Mouse (Mus musculus) C2C12 (cell line): Measurements from ENCODE around the gene Wfdc15b. TPM values are rescaled to one million over a fixed set of nuclear protein-coding genes. Genes with fewer than 3 reads are reported as not detected.
"Not testable (repeated sequence)": the region's sequence is repeated elsewhere in the genome, so short reads cannot be mapped to it uniquely, and the experiment has no call there.

Experiments used
- H3K27me3 ChIP-seq: one replicate; pipeline ENCODE4 v1.6.1; 2011; ENCODE audit not compliant: control insufficient read depth, insufficient read depth, insufficient read length
- H3K36me3 ChIP-seq: one replicate; pipeline ENCODE4 v1.6.1; 2011; ENCODE audit not compliant: control insufficient read depth, insufficient read depth
- H3K4me3 ChIP-seq: one replicate; pipeline ENCODE4 v1.5.1; 2011; ENCODE audit warnings: mild to moderate bottlenecking, control low read depth; ENCODE audit not compliant: poor library complexity, insufficient read depth, severe bottlenecking
- H3K79me2 ChIP-seq: one replicate; pipeline ENCODE4 v1.6.1; 2011; ENCODE audit not compliant: control insufficient read depth, insufficient read depth
- H3K79me3 ChIP-seq: one replicate; pipeline ENCODE4 v1.6.1; 2011; ENCODE audit warnings: low read depth, control low read depth
- H3ac ChIP-seq: one replicate; pipeline ENCODE3; 2011; ENCODE audit warnings: low read depth; ENCODE audit not compliant: control insufficient read depth, insufficient read length
- CEBPB ChIP-seq: IDR thresholded peaks from one replicate; pipeline ENCODE4 v1.6.1; 2011; ENCODE audit warnings: low read depth, mild to moderate bottlenecking, control low read depth, moderate library complexity
- CTCF ChIP-seq: IDR thresholded peaks from one replicate; pipeline ENCODE4 v1.5.1; 2011; ENCODE audit not compliant: control insufficient read depth, insufficient read depth, insufficient read length
- FOSL1 ChIP-seq: IDR thresholded peaks from one replicate; pipeline ENCODE4 v1.8.0; 2011; ENCODE audit warnings: mild to moderate bottlenecking, low read length; ENCODE audit not compliant: poor library complexity, insufficient read depth, severe bottlenecking
- MAX ChIP-seq: IDR thresholded peaks from one replicate; pipeline ENCODE4 v1.6.1; 2011; ENCODE audit warnings: mild to moderate bottlenecking, control low read depth
- MYOD1 ChIP-seq: IDR thresholded peaks from one replicate; pipeline ENCODE4 v1.6.1; 2011; ENCODE audit warnings: low read depth; ENCODE audit not compliant: control insufficient read depth, insufficient read length
- MYOG ChIP-seq: IDR thresholded peaks from one replicate; pipeline ENCODE4 v1.6.1; 2011; ENCODE audit not compliant: control insufficient read depth, insufficient read length; ENCODE audit errors: extremely low read depth
- USF1 ChIP-seq: IDR thresholded peaks from one replicate; pipeline ENCODE4 v1.6.1; 2011; ENCODE audit warnings: low read depth, mild to moderate bottlenecking, control low read depth, moderate library complexity
- long read RNA-seq, 2 experiments: library from polyadenylated mRNA; unstranded; transcript quantifications; one replicate each; pipeline ENCODE4 v2.0.0; 2019 to 2020
- polyA plus RNA-seq: library from polyadenylated mRNA; unstranded; fragments of >200 nt; fragmentation: generic; extraction: Trizol; gene quantifications from one replicate; pipeline ENCODE4 v1.2.1, GENCODE M21; 2012; ENCODE audit warnings: missing spikeins

Wfdc15b gene
- polyA plus RNA-seq, result not detected
- long read RNA-seq, experiment 1, result 0 reads
- long read RNA-seq, experiment 2, result 0 reads

DNA sequence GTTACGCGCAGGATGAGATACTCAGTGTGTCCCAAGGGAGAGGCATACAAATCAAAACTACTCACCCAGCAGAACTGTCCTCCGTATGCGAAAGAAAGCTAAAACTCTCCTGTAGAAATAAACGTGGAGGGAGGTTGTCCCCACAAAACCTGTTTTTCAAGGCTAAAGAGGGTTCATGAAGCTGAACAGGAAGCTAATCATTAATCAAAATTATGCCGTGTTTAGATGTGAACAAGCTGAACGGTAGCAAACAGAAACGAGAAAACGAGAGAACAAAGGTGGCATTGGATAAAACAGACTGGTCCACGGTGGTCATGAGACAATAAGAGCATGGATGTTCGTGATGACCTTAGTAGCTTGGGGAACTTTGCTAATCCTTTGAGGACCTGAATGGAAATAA lies at the start of gene Wfdc15b:
TSS of gene Wfdc15b (minus strand) at position 139 of the 400 bp plus-strand sequence.
- Histone ChIP-seq H3ac (no peak within 1 kb of the TSS), H3K79me2 (no peaks in the 10 kb centered on the region), H3K27me3 (peaks cover 41% of the 10 kb centered on the region), H3K36me3 (no peaks in the 10 kb centered on the region), H3K79me3 (no peaks in the 10 kb centered on the region), H3K4me3 (no peak within 1 kb of the TSS)
- no peak for TF ChIP-seq CTCF
- TF ChIP-seq CEBPB, result no peak
- TF ChIP-seq FOSL1, result no peak
- no peak for TF ChIP-seq USF1
- TF ChIP-seq MAX, result no peak

DNA sequence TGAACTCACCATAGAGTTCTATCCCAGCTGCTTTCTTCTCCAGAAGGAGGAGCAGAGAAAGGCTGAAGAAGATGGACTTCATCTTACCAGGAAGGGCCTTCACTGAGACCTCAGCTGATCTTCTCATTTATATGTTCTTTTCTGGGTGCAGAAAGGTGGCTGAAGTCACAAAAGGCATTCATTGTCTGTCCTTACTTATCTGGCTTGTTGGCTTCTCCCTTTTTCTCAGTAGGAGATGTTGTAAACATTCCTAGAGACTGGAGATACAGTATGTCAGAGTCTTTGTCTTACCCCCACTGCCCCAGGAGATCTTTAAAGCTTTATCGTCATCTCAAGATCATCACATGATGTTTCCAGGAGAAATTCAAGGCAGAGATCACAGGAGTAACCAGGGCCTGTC lies 35.1 kb upstream of the Wfdc15b start, which contains the start of gene Svs3b:
TSS of gene Svs3b (minus strand) at position 101 of the 400 bp plus-strand sequence.
- H3K36me3 ChIP-seq, H3ac ChIP-seq, H3K27me3 ChIP-seq, H3K79me2 ChIP-seq, H3K79me3 ChIP-seq, H3K4me3 ChIP-seq: not testable (repeated sequence)

DNA sequence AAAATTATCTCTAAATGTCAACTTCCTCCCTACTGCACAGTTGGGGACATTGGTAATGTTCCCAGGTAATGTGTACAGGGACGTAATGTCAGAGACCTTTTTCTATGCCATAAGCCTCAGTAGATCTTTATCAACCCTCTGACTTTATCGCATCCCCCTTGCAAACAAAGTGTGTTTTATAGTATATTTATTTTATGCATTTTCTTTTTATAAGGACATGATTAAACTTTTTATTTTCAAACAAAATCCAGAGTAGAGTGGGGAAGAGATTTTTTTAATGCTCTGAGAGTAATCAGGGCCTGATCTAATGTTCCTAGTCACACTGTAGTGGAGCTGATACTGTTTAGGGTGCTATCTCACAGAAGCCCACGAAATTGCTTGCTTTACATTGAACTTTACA lies 16.9 kb upstream of the Wfdc15b start, which contains the start of gene Svs2:
TSS of gene Svs2 (minus strand) at position 101 of the 400 bp plus-strand sequence.
- H3ac ChIP-seq, result no peak within 1 kb of the TSS
- H3K36me3 ChIP-seq, result no peaks in the 10 kb centered on the region
- H3K4me3 ChIP-seq, result no peak within 1 kb of the TSS
- H3K79me2 ChIP-seq, result no peaks in the 10 kb centered on the region
- peaks cover 11% of the 10 kb centered on the region for H3K27me3 ChIP-seq
- no peaks in the 10 kb centered on the region for H3K79me3 ChIP-seq
- no peak for TF ChIP-seq USF1
- TF ChIP-seq MYOG, result no peak
- TF ChIP-seq CEBPB, result no peak
- TF ChIP-seq MYOD1, result no peak

DNA sequence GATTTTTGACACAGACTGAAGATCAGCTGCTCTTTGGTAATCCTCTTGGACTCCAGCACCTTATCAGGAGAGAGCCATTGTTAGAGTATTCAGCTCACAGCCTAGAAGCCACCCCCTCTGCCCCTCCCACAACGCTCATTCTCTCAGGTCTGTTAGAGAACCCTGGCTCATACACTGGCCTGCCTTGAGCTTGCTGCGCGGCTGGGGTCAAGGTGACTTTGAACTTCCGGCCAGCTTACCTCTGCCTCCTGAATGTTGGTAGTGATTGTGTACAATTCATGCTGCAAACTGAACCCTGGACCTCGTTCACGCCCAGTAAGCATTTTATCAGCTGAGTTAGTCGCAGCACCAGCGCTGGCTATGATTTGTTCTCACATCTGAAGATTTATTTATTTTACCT lies 11.2 kb upstream of the Wfdc15b start:
- TF ChIP-seq MYOD1 (no peak), FOSL1 (no peak), MYOG (no peak)
- Histone ChIP-seq H3ac (no peak overlapping the region), H3K27me3 (peaks cover 12% of the 10 kb centered on the region), H3K36me3 (no peaks in the 10 kb centered on the region), H3K79me3 (no peaks in the 10 kb centered on the region), H3K4me3 (no peak overlapping the region), H3K79me2 (no peaks in the 10 kb centered on the region)

DNA sequence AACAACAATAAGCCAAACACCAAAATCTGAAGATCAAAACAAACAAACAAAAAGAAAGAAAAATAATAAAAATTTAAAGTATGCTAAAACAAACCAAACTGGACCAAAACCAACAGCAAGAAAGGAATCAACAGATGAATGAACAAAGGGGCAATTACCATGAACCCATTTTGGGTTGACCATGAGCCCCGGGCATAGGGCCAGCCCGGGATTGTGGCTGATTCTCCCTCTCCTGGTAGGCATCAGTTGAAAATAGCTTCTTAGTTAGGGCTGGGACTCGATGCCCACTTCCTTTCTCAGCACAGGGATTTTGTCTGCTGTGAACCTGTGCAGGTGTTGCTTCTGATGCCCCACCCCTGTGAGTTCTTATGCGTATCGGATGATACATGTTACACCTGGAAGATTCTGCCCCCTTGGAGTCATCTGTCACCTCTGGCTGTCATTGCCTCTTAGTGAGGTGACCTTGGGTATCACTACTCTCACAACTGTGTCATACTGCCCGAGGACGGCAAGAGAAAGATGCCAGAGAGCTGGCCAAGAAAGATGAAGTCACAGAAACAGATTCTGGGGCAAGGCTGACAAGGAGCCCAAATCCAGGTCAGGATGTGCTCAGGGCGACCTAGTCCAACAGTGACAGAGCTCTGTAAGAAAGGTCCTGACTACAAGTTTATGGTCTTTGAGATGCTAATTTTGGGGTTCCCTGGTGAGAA lies 7.1 kb upstream of the Wfdc15b start:
- no peak overlapping the region for H3ac ChIP-seq
- TF ChIP-seq CEBPB (no peak), CTCF (no peak), FOSL1 (no peak), MYOD1 (no peak), MAX (no peak), USF1 (no peak), MYOG (no peak)
- H3K36me3 ChIP-seq, result no peaks in the 10 kb centered on the region
- H3K27me3 ChIP-seq, result peaks cover 8% of the 10 kb centered on the region
- H3K79me2 ChIP-seq, result no peaks in the 10 kb centered on the region
- no peaks in the 10 kb centered on the region for H3K79me3 ChIP-seq
- H3K4me3 ChIP-seq, result no peak overlapping the region

DNA sequence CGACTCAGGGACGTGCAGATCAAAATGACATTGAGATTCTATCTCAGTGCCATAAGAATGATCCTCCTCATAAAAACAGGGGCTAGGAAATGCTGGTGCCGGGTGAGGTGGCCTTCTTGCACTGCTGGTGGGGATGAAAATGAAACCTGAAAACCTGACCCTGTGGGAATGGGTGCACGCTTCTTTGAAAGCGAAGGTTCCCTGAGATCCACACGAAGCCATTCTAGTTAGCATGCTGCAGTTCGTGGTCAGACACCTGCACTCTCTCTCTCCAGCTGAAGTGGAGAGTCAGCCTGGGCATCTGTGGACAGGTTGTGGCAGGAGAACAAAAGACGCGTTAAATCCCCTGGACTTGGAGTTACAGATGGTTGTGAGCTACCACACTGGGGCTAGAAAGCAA lies 2.2 kb downstream of the Wfdc15b start:
- H3K79me2 ChIP-seq, result no peaks in the 10 kb centered on the region
- TF ChIP-seq MYOD1 (no peak), MYOG (no peak), CTCF (no peak), CEBPB (no peak), FOSL1 (no peak), USF1 (no peak)
- H3ac ChIP-seq, result no peak overlapping the region

More for the DNA sequence above, 2.2 kb downstream of the Wfdc15b start:
- Histone ChIP-seq H3K36me3 (no peaks in the 10 kb centered on the region), H3K4me3 (no peak overlapping the region), H3K27me3 (peaks cover 58% of the 10 kb centered on the region), H3K79me3 (no peaks in the 10 kb centered on the region)
